Mouse (Mus musculus): ENCODE data around the gene Spa17.

DNA sequence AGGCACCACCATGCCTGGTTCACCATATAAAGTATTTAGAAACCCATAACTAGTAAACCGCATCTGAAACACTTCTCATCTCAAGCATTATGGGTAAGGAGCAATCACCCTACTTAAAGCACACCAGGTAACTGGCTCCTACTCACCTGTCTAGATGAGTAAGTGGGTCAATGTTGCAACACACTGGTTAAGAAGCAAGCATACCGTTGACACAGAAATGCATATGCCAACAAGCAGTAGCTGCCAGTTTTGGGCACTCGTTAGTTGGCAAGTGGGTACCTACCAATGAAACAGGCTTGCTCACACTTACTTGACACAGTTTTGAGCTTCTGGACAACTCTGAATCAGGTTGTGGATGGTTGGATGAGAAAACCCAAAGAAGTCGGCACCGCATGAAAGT lies 37.1 kb upstream of the Spa17 start:
- TF ChIP-seq CTCF (IDR thresholded peaks at IDR 0.05; ENCODE audit: low read depth) (no peak), EP300 (optimal IDR thresholded peaks at IDR 0.05) (no peak)
